Mouse (Mus musculus): Measurements from ENCODE around the gene Aff2.

- TF ChIP-seq CTCF (IDR thresholded peaks at IDR 0.05; ENCODE audit: control insufficient read depth, insufficient read depth, insufficient read length) (no peak), USF1 (IDR thresholded peaks at IDR 0.05; ENCODE audit: low read depth) (no peak), CEBPB (IDR thresholded peaks at IDR 0.05; ENCODE audit: low read depth) (no peak), MAX (IDR thresholded peaks at IDR 0.05) (no peak), FOSL1 (IDR thresholded peaks at IDR 0.05; ENCODE audit: insufficient read depth, low read length, poor library complexity, severe bottlenecking) (no peak), MYOG (IDR thresholded peaks at IDR 0.05; ENCODE audit: control insufficient read depth, extremely low read depth, insufficient read length) (no peak)
Measured at GRCm38 (mm10) chrX:69817679-69818078, 457.6 kb downstream of the Aff2 start.

Measured in C2C12 (cell line).